Mouse (Mus musculus) kidney, embryonic 14.5 days (tissue): ENCODE data around the gene Polr2e. TPM values are rescaled to one million over a fixed set of nuclear protein-coding genes. Genes with fewer than 3 reads are reported as not detected.

ENCODE experiments used
- ATAC-seq: fragments of 200-750 bp; cut with Nextera tagmentation; 2 replicates; pipeline ENCODE4 v1.8.0; 2017; ENCODE audit warnings: moderate number of reproducible peaks, mild to moderate bottlenecking, moderate TSS enrichment, moderate library complexity; ENCODE audit not compliant: low FRiP score, low TSS enrichment
- H3K27ac ChIP-seq: fragments of 300-500 bp; sonication (generic); 2 replicates; pipeline ENCODE4 v1.5.1; 2014; ENCODE audit warnings: low read depth, mild to moderate bottlenecking, low read length, moderate library complexity, mixed read lengths
- H3K27me3 ChIP-seq: fragments of 300-500 bp; sonication (generic); 2 replicates; pipeline ENCODE4 v1.6.1; 2014; ENCODE audit warnings: mild to moderate bottlenecking, low read length; ENCODE audit not compliant: control insufficient read depth, insufficient read depth
- H3K36me3 ChIP-seq: fragments of 300-500 bp; sonication (generic); 2 replicates; pipeline ENCODE4 v1.6.1; 2014; ENCODE audit warnings: low read length, mixed read lengths; ENCODE audit not compliant: control insufficient read depth, insufficient read depth
- H3K4me1 ChIP-seq: fragments of 300-500 bp; sonication (generic); 2 replicates; pipeline ENCODE4 v1.6.1; 2014; ENCODE audit warnings: low read length, mixed read lengths; ENCODE audit not compliant: control insufficient read depth, insufficient read depth
- H3K4me2 ChIP-seq: fragments of 300-500 bp; sonication (generic); replicated peaks from 2 replicates; pipeline ENCODE4 v1.6.1; 2014; ENCODE audit warnings: low read depth, mild to moderate bottlenecking, low read length
- H3K4me3 ChIP-seq: fragments of 300-500 bp; sonication (generic); 2 replicates; pipeline ENCODE4 v1.5.1; 2014; ENCODE audit warnings: mild to moderate bottlenecking, low read length
- H3K9ac ChIP-seq: fragments of 300-500 bp; sonication (generic); 2 replicates; pipeline ENCODE4 v1.6.1; 2014; ENCODE audit warnings: low read depth, mild to moderate bottlenecking, low read length, moderate library complexity
- H3K9me3 ChIP-seq: fragments of 300-500 bp; sonication (generic); 2 replicates; pipeline ENCODE4 v1.6.1; 2016; ENCODE audit warnings: low read length; ENCODE audit not compliant: control insufficient read depth
- whole genome bisulfite sequencing: fragments of 180-500 bp; shearing (Covaris S2); extraction: QIAGEN DNeasy Blood & Tissue Kit; methylation state at CpG from one replicate; pipeline ENCODE4 v1.1.7; 2014; 5-methylcytosine and 5-hydroxymethylcytosine counted together
- polyA plus RNA-seq: library from polyadenylated mRNA; unstranded; fragments of >200 nt; fragmentation: Nextera tagmentation; extraction: Ambion mirVana; gene quantifications from 2 replicates; pipeline ENCODE4 v1.2.1, GENCODE M21; 2014

Gene Polr2e
- 276 and 310 TPM in 2 replicates for polyA plus RNA-seq

GRCm38 (mm10) chr10:80039559-80039979 is at the start of gene Polr2e:
Gene Polr2e (minus strand): TSS chr10:80039795.
- ATAC-seq, result peak; percentile 97
- no peaks in the 10 kb centered on the region for H3K27me3 ChIP-seq
- peak within 1 kb of the TSS; percentile 92 for H3K4me3 ChIP-seq
- peaks cover 41% of the 10 kb centered on the region for H3K36me3 ChIP-seq
- H3K9me3 ChIP-seq, result no peaks in the 10 kb centered on the region
- H3K9ac ChIP-seq, result peak within 1 kb of the TSS; percentile 90
- peak within 1 kb of the TSS; percentile 59 for H3K4me2 ChIP-seq
- H3K4me1 ChIP-seq, result peaks cover 11% of the 10 kb centered on the region
- WGBS, result under 1% methylated on average over 40 of the region's 40 CpGs
- H3K27ac ChIP-seq, result peak within 1 kb of the TSS; percentile 56; the same call in 1 of the 2 replicates

- no peaks in the 10 kb centered on the region for H3K27me3 ChIP-seq
- H3K36me3 ChIP-seq, result peaks cover 9% of the 10 kb centered on the region; the same call in 1 of the 2 replicates
- ATAC-seq, result peak; percentile 28; the same call in 1 of the 2 replicates
- 44% methylated on average over 4 of the region's 4 CpGs for WGBS
- H3K4me3 ChIP-seq, result no peak overlapping the region
- no peak overlapping the region for H3K9ac ChIP-seq
- no peak overlapping the region for H3K27ac ChIP-seq
- H3K4me1 ChIP-seq, result 0 out of 2 replicates have a peak, but pooled peaks cover 6% of the 10 kb centered on the region
- H3K9me3 ChIP-seq, result no peaks in the 10 kb centered on the region
- no peak overlapping the region for H3K4me2 ChIP-seq
These were observed 49.6 kb upstream of the Polr2e start for GRCm38 (mm10) chr10:80089146-80089545.

GRCm38 (mm10) chr10:80087483-80087882 is 47.9 kb upstream of the Polr2e start:
- H3K9ac ChIP-seq, result no peak overlapping the region
- 88% methylated on average over 8 of the region's 8 CpGs for WGBS
- 0 out of 2 replicates have a peak, but pooled peaks cover 6% of the 10 kb centered on the region for H3K4me1 ChIP-seq
- H3K36me3 ChIP-seq, result peaks cover 15% of the 10 kb centered on the region; the same call in 1 of the 2 replicates
- no peak overlapping the region for H3K4me3 ChIP-seq
- H3K9me3 ChIP-seq, result no peaks in the 10 kb centered on the region
- H3K27ac ChIP-seq, result no peak overlapping the region
- H3K27me3 ChIP-seq, result no peaks in the 10 kb centered on the region
- H3K4me2 ChIP-seq, result no peak overlapping the region
- ATAC-seq, result no peak

GRCm38 (mm10) chr10:80086847-80087246 is 47.3 kb upstream of the Polr2e start:
- no peaks in the 10 kb centered on the region for H3K27me3 ChIP-seq
- 60% methylated on average over 3 of the region's 3 CpGs for WGBS
- no peak for ATAC-seq

GRCm38 (mm10) chr10:80084817-80085487 is 45.4 kb upstream of the Polr2e start:
- Histone ChIP-seq H3K4me3 (no peak overlapping the region), H3K4me2 (no peak overlapping the region), H3K36me3 (peaks cover 34% of the 10 kb centered on the region), H3K27ac (peak overlapping the region; percentile 62), H3K4me1 (0 out of 2 replicates have a peak, but pooled peaks cover 6% of the 10 kb centered on the region), H3K9ac (no peak overlapping the region), H3K27me3 (no peaks in the 10 kb centered on the region), H3K9me3 (no peaks in the 10 kb centered on the region)
- WGBS, result 68% methylated on average over 9 of the region's 9 CpGs
- ATAC-seq, result peak; percentile 28; the same call in 1 of the 2 replicates

More at GRCm38 (mm10) chr10:80086847-80087246, 47.3 kb upstream of the Polr2e start:
- Histone ChIP-seq H3K27ac (no peak overlapping the region), H3K36me3 (peaks cover 21% of the 10 kb centered on the region), H3K4me1 (0 out of 2 replicates have a peak, but pooled peaks cover 6% of the 10 kb centered on the region), H3K4me2 (no peak overlapping the region), H3K9ac (no peak overlapping the region), H3K4me3 (no peak overlapping the region), H3K9me3 (no peaks in the 10 kb centered on the region)

GRCm38 (mm10) chr10:80081075-80081474 is 41.5 kb upstream of the Polr2e start:
- ATAC-seq, result no peak
- WGBS, result 84% methylated on average over 3 of the region's 3 CpGs
- Histone ChIP-seq H3K27me3 (no peaks in the 10 kb centered on the region), H3K27ac (no peak overlapping the region), H3K4me2 (no peak overlapping the region), H3K36me3 (peaks cover 43% of the 10 kb centered on the region), H3K9ac (peak overlapping the region; percentile 7; the same call in 1 of the 2 replicates), H3K4me1 (0 out of 2 replicates have a peak, but pooled peaks cover 6% of the 10 kb centered on the region), H3K9me3 (no peaks in the 10 kb centered on the region), H3K4me3 (no peak overlapping the region)

- Histone ChIP-seq H3K27ac (no peak overlapping the region), H3K4me3 (no peak overlapping the region), H3K4me2 (no peak overlapping the region), H3K27me3 (no peaks in the 10 kb centered on the region), H3K4me1 (peaks cover 6% of the 10 kb centered on the region; the same call in 1 of the 2 replicates), H3K36me3 (peaks cover 43% of the 10 kb centered on the region), H3K9me3 (no peaks in the 10 kb centered on the region), H3K9ac (peak overlapping the region; percentile 7; the same call in 1 of the 2 replicates)
- WGBS, result 84% methylated on average over 16 of the region's 16 CpGs
- no peak for ATAC-seq
These were observed 40.9 kb upstream of the Polr2e start for GRCm38 (mm10) chr10:80080396-80081070.

GRCm38 (mm10) chr10:80078366-80078765 is 38.8 kb upstream of the Polr2e start:
- 93% methylated on average over 1 of the region's 1 CpGs for WGBS
- H3K4me2 ChIP-seq, result no peak overlapping the region
- H3K4me3 ChIP-seq, result no peak overlapping the region
- peaks cover 34% of the 10 kb centered on the region for H3K36me3 ChIP-seq
- no peak for ATAC-seq
- H3K27me3 ChIP-seq, result no peaks in the 10 kb centered on the region
- H3K4me1 ChIP-seq, result peaks cover 8% of the 10 kb centered on the region; the same call in 1 of the 2 replicates
- H3K9me3 ChIP-seq, result no peaks in the 10 kb centered on the region
- H3K27ac ChIP-seq, result no peak overlapping the region
- no peak overlapping the region for H3K9ac ChIP-seq
